Mouse (Mus musculus) cerebellum, adult 2 months (tissue): ENCODE data around the gene Adcy9.

Experiments
- CTCF ChIP-seq: fragments of 200-500 bp; IDR thresholded peaks from 2 replicates; pipeline ENCODE4 v1.5.1; 2011; ENCODE audit warnings: low read depth, mild to moderate bottlenecking, control low read depth, low read length, moderate library complexity, borderline replicate concordance; ENCODE audit not compliant: insufficient read depth
- POLR2A ChIP-seq: fragments of 200-500 bp; IDR thresholded peaks from 2 replicates; pipeline ENCODE4 v1.6.1; 2011; ENCODE audit warnings: low read length, control low read depth, borderline replicate concordance; ENCODE audit not compliant: insufficient read depth

- TF ChIP-seq CTCF = peak; percentile 47; the same call in 1 of the 2 replicates
- TF ChIP-seq POLR2A = no peak
Measured at GRCm38 (mm10) chr16:4285257-4285656, 135.0 kb downstream of the Adcy9 start.
